Mouse (Mus musculus) gastrocnemius, adult 2 months (tissue): ENCODE results near the gene Ccdc124. TPM values are rescaled to one million over a fixed set of nuclear protein-coding genes. Genes with fewer than 3 reads are reported as not detected.

Source experiments
- DNase-seq: peaks from one replicate; pipeline ENCODE4 v3.0.0; 2022
- H3K27ac ChIP-seq: fragments of 200-600 bp; 2 replicates; pipeline ENCODE4 v1.8.1; 2022; ENCODE audit warnings: mild to moderate bottlenecking
- H3K4me3 ChIP-seq: fragments of 200-600 bp; 2 replicates; pipeline ENCODE4 v1.8.1; 2022; ENCODE audit warnings: mild to moderate bottlenecking, moderate library complexity
- CTCF ChIP-seq: fragments of 200-600 bp; IDR thresholded peaks from 2 replicates; pipeline ENCODE4 v1.8.1; 2022; ENCODE audit warnings: antibody characterized with exemption, mild to moderate bottlenecking, moderate library complexity
- intact Hi-C: fragments of 180-260 bp; cut with DNase I; formaldehyde crosslinking; loops from one replicate; pipeline ENCODE4 v1.15.1; 2025
- long read RNA-seq, 2 experiments: library from polyadenylated mRNA; stranded (forward); transcript quantifications; one replicate each; pipeline ENCODE4 v2.0.0; 2021
- total RNA-seq, 2 experiments: library from RNA; stranded (reverse); gene quantifications; 2 replicates each; pipeline ENCODE4 v1.2.3; 2021

Gene Ccdc124
- 10 to 100 TPM; 65.6 to 73.1 TPM for total RNA-seq
- long read RNA-seq, experiment 1, transcript Ccdc124-201 (5 exons, 1,356 nt), result major isoform, 86 of 111 reads
- long read RNA-seq, experiment 1, partial matches to known transcripts, result 24 of 111 reads
- long read RNA-seq, experiment 1, other reads (novel, unspliced or antisense), result 1 of 111 reads
- long read RNA-seq, experiment 2, transcript Ccdc124-201 (5 exons, 1,356 nt), result major isoform, 112 of 130 reads
- long read RNA-seq, experiment 2, partial matches to known transcripts, result 18 of 130 reads
- long read RNA-seq, experiment 2, other reads (novel, unspliced or antisense), result 0 of 130 reads

DNA sequence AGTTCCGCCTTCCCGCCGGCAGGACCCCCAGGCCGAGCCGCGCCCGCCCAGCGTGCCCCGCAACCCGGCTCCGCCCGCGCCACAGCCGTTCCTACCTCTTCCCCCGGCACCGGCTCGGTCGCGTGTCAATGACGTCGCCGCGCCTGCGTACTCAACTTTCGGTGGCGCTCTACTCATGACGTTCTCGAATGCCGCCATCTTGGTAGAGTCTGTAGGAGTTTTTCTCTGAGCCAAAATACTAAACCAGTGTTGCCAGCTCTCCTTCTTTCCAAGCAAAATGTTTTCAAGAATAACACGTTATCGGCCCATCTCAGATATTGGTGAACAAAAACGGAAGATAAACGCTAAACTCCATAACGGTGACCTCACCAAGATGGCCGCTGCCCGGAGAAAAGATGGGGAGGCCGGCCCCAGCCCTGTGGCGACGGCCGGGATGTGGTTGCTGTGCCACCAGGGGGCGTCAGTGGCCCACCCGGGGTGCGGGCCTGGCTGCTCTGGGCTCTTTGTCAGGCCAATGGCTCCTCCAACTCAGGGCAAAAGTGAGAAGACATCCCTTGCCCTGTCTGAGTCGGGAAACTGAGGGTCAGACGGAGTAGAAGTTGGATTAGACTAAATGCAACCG is at the start of gene Ccdc124:
Gene Ccdc124 (minus strand): TSS at position 572 of the 622 bp plus-strand sequence.
- H3K27ac ChIP-seq, result peak within 1 kb of the TSS; percentile 95
- TF ChIP-seq CTCF, result peak; percentile 99
- H3K4me3 ChIP-seq, result peak within 1 kb of the TSS; percentile 77
- intact Hi-C loops, result no loop called here
- DNase-seq, result peak; percentile 97

DNA sequence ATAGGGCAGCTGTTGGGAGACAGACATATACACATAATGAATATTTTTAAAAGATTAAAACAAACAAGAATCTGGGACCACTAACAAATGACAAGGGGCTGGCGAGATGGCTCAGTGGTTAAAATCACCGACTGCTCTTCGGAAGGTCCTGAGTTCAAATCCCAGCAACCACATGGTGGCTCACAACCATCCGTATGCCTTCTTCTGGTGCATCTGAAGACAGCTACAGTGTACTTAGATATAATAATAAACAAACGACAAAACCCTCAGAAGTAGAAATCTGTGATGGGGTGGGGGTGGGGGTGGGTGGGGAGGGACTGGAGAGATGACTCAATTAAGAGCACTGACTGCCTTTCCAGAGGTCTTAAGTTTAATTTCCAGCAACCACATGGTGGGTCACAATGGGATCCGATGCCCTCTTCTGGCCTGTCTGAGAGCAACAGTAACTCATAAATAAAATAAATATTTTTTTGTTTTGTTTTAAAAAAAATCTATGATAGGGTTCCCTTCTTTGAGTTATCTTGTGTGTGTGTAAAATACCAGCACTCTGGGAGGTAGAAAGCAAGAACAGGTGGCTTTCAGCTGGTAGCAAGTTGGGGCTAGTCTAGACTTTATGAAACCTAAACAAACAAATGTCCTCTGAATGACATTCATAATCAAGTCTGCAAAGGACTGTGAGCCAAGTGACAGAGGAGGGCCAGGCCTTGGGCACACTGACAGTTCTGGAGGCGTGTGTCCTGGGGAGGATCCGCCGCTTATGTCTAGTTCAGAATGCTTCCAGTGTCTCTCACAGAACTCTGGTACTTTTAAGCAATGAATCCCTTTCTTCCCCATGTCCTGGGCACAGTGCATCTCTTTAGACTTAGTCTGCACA is 46.6 kb upstream of the Ccdc124 start:
- TF ChIP-seq CTCF, result no peak
- Histone ChIP-seq H3K27ac (no peak overlapping the region), H3K4me3 (no peak overlapping the region)
- peak; percentile 11 for DNase-seq
- intact Hi-C loops, result no loop called here

DNA sequence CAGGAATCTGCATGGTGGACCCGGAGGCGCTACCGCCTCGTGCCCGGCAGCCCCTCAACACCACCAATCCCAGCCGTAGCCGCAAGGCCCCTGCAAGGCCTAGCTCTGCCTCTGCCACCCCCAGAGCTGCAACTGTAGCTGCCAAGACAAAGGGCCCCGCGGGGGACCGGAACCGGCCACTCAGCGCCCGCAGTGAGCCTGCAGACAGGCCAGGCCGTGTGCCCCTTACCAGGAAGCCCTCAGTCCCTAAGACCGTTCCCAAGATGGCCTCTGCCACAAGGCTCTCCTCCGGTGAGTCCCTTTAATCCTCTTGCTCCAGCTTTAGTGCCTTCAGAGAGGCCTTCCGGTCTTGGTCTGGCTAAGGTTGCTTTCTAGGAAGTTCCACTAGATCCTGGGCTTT is 41.0 kb upstream of the Ccdc124 start:
- intact Hi-C loops, result no loop called here
- no peak overlapping the region for H3K27ac ChIP-seq
- H3K4me3 ChIP-seq, result no peak overlapping the region
- DNase-seq, result peak; percentile 11
- TF ChIP-seq CTCF, result no peak

DNA sequence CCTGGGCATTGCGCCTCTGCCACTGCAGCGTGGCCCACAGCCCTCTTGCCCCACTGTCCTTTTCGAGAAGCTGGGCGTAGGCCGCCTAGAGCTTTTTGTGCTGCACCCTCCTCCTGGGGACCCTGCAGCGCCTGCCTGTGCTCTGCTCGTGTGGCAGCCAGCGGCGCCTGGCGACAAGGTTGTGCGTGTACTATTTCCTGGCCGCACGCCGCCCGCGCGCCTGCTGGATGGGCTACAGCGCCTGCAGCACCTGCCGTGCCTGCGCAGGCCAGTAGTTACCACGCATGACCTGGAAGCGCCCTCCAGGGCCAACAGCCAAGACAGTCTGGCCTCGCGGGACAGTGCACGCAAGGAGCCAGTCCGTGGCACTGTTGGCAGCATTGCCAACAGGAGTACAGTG is 39.8 kb upstream of the Ccdc124 start:
- intact Hi-C loops, result no loop called here
- DNase-seq, result peak; percentile 72
- Histone ChIP-seq H3K27ac (0 out of 2 replicates have a peak overlapping the region, but pooled peaks have one; percentile 24), H3K4me3 (peak overlapping the region; percentile 41)
- no peak for TF ChIP-seq CTCF

DNA sequence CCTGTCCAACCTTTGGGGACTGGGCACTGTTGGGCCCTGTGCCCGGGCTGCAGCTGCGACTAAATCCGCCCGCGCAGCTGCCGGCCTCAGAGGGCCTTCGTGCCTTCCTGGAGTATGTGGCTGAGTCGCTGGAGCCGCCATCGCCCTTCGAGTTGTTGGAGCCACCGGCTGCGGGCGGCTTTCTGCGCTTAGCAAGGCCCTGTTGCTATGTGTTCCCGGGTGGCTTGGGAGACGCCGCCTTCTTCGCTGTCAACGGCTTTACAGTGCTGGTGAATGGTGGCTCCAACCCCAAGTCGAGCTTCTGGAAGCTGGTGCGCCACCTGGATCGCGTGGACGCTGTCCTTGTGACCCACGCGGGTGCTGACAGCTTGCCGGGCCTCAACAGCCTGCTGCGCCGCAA is 39.2 kb upstream of the Ccdc124 start:
- H3K4me3 ChIP-seq, result peak overlapping the region; percentile 41; the same call in 1 of the 2 replicates
- TF ChIP-seq CTCF, result no peak
- intact Hi-C loops, result no loop called here
- peak; percentile 37 for DNase-seq
- H3K27ac ChIP-seq, result no peak overlapping the region

DNA sequence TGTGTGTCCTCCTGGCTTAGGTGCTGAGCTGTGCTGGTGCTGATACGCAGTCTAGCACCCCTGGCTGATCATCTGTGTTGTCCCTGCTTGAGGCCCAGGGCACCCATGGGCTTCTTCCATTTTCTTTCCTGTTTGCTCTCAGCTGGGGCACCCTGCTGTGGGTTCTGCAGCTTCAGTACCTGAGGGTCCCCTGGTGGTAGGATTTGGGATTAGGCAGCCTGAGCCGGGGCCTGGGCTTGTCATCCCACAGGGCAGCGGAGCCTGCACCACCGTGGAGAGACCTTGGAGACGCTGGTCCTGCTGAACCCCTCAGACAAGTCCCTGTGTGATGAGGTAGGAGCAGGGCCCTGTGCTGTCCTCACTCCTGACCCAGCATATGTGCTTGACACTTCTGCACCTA is 37.9 kb upstream of the Ccdc124 start:
- no peak overlapping the region for H3K27ac ChIP-seq
- DNase-seq, result no peak
- intact Hi-C loops, result no loop called here
- no peak overlapping the region for H3K4me3 ChIP-seq
- peak; percentile 14; the same call in 1 of the 2 replicates for TF ChIP-seq CTCF

DNA sequence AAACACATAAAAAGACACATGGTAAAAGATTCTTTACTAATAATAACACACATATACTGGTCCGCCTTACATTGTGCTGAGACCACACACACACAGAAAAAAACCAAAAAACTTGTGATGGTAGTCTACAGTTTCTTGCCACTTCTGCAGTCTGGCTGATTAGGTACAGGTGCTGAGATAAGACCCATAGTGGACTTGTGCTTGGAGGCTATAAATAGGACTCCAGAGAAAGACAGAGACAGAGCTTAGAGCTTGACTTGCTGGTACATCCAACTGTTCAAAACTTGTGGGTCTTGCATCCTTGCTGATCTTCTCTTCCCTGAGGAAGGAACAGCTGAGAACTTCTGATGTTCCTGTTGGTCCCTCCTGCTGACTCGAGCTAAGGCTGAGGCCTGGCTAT is 33.8 kb upstream of the Ccdc124 start:
- no peak overlapping the region for H3K27ac ChIP-seq
- DNase-seq, result no peak
- H3K4me3 ChIP-seq, result no peak overlapping the region
- no peak for TF ChIP-seq CTCF
- intact Hi-C loops, result no loop called here

DNA sequence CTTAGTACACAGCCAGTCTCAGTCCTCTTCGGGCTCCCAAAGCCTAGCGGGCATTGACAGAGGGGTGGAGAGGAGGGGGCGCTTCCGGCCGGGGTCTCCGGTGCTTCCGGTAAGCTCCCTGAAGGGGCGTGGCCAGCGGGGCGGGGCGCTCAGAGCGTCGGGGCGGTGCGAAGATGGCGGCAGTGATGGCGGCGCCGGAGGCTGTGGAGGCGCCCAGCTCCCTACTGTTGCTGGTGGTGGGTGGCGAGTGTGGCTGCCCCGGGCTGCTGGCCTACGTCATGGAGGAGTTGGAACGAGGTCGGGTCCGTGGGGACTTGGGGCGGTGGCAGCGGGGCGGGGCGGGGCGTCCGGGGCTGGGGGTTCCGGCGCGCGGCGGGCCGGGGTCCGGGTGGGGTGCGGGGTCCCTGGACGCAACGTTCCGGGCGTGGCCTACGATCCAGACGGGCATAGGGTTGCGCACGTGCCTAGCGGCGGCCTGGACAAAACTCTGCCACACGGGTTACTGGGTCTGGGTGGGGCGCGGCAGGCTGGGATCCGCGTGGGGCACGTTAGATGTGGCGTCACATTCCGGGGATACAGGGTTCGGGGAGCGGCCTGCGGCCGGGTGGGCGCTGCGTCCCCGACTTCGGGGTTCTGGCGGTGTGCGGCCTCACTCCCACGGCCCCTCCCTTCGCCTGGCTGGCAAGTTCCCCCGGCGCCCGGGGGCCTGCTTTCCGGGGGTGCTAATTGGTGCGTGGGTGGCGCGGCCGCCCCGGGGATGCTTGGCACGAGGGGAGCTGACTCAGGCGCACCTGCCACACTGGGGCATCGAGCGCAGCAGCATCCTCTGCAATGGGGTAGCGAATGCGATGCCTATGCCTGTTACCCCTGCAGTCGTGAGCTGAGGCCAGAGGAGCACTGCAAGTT is 32.3 kb upstream of the Ccdc124 start, which contains the start of gene Map1s:
Gene Map1s (plus strand): TSS at position 102 of the 906 bp plus-strand sequence.
- Histone ChIP-seq H3K27ac (peak within 1 kb of the TSS; percentile 88), H3K4me3 (peak within 1 kb of the TSS; percentile 96)
- no peak for TF ChIP-seq CTCF
- intact Hi-C loops, result no loop called here
- peak; percentile 77 for DNase-seq

DNA sequence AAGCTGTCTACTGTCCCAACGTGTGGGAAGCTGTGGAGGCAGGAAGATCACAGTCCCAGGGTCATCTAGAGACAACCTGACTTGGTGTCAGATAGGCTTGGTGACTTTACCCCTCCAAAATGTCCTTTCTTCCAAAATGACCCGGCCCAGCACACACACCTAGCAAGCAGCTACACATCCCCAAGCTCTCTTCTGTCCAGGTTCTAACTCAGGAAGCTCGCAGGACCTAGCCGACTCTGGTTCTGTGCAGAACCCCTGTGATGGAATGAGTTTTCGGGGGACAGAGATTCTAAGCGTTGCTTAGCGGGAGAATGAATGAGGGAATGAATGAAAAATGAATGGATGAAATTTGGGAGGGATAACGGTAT is 31.7 kb upstream of the Ccdc124 start:
- Histone ChIP-seq H3K4me3 (peak overlapping the region; percentile 96), H3K27ac (peak overlapping the region; percentile 88)
- no peak for TF ChIP-seq CTCF
- intact Hi-C loops, result no loop called here
- DNase-seq, result no peak

DNA sequence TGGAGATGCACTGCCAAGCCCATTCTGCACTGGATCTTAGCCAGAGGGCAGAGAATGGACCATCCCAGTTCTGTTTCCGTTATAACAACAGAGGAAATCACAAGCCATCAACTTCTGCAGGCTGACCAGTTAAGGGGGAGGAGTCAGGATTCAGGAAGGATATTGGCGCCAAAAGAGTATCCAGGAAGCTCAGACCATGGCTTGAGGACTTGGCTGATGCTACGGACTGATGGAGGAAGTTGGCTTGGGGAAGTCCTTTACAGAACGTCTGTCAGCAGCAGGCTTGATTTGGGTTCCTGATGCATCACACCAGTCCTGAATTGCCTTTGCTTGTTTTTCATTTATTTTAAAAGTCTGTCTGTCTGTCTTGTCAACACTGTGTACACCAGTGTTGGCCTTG is 30.8 kb upstream of the Ccdc124 start:
- intact Hi-C loops, result no loop called here
- Histone ChIP-seq H3K27ac (0 out of 2 replicates have a peak overlapping the region, but pooled peaks have one; percentile 16), H3K4me3 (no peak overlapping the region)
- DNase-seq, result no peak
- no peak for TF ChIP-seq CTCF

DNA sequence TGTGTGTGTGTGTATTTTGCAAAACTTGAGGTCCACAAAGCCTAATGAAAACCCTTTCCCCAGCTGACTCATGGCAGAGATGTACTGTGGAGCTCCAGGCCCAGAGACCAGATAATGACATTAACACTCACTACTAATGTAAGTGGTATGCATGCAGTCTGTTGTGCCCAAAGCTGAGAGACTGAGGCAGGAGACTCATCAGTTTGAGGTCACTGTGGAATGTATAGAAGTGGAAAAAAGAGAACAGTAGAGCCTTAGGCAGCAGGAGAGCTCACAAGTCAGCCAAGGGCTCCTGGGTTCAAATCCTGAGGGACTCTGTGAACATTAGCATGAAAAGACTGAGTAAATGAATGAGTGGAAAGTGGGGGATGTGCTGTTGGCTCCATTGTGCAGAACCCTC is 29.8 kb upstream of the Ccdc124 start:
- TF ChIP-seq CTCF, result no peak
- intact Hi-C loops, result no loop called here
- Histone ChIP-seq H3K27ac (0 out of 2 replicates have a peak overlapping the region, but pooled peaks have one; percentile 8), H3K4me3 (no peak overlapping the region)
- DNase-seq, result no peak

DNA sequence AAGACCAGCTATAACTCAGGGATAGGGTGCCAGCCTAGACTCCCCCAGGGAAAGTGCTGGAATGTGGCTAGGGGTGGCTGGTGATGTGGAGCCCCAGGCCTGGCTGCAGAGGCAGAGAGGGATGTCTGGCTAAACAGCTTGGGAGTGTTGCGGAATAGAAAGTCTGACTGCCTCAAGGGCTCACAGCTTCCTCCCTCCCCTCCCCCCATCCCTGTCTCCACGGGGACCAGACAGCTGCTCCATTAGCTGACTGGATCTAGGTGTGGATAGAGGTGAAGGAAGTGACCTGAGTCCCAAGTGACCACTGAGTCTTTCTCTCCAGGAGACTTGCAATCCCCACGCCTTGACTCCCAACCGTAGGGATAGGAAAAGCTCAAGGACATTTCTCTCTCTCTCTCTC is 29.4 kb upstream of the Ccdc124 start:
- DNase-seq, result no peak
- Histone ChIP-seq H3K4me3 (no peak overlapping the region), H3K27ac (no peak overlapping the region)
- no peak for TF ChIP-seq CTCF
- intact Hi-C loops, result no loop called here
